Mouse (Mus musculus): ENCODE results near the gene Specc1l. TPM values are rescaled to one million over a fixed set of nuclear protein-coding genes. Genes with fewer than 3 reads are reported as not detected.
"Not testable (repeated sequence)": the region's sequence is repeated elsewhere in the genome, so short reads cannot be mapped to it uniquely, and the experiment has no call there.

The Specc1l gene
- polyA plus RNA-seq, 1 experiment from 2014 or later = 13.3 TPM

DNA sequence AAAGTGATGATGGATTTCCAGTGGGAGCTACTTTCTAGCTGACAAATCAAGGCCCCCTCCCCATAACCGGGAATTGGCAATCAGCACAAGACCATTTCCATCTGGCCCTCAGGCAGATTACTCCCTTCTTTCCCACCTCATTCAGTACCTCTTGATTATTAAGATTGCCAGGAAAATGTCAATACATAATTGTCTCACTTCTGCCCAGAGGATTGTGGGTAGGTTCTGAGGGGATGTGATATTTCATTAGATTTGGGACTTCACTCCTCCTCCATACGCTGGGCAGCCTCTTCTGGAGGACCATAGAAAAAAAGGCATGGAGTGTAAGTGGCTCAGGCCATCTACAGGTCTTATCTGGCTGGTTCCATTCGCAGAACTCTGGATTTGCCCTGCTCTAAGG, 120.4 kb downstream of the Specc1l start:
- H3K4me1 ChIP-seq (replicated peaks; ENCODE audit: control insufficient read depth, insufficient read depth, low read length) = peaks cover 3% of the 10 kb centered on the region; the same call in 1 of the 2 replicates
- DNase-seq (ENCODE audit: low spot score) = no peak
- no peak overlapping the region for H3K9ac ChIP-seq (ENCODE audit: low read depth, low read length)
- no peak overlapping the region for H3K4me3 ChIP-seq (ENCODE audit: low read depth, low read length)
- H3K27ac ChIP-seq (ENCODE audit: low read depth, low read length) = no peak overlapping the region
- H3K4me2 ChIP-seq = no peak overlapping the region
- H3K9me3 ChIP-seq (ENCODE audit: control insufficient read depth, low read length) = no peaks in the 10 kb centered on the region
- H3K36me3 ChIP-seq (ENCODE audit: control insufficient read depth, insufficient read depth, low read length) = peaks cover 4% of the 10 kb centered on the region
- H3K27me3 ChIP-seq (replicated peaks; ENCODE audit: control insufficient read depth, insufficient read depth, low read length) = no peaks in the 10 kb centered on the region
- ATAC-seq (replicated peaks; ENCODE audit: low FRiP score) = no peak
- whole genome bisulfite sequencing = 89% methylated on average over 3 of the region's 3 CpGs

GRCm38 (mm10) chr10:75333176-75333776, 121.4 kb downstream of the Specc1l start:
- ATAC-seq (replicated peaks; ENCODE audit: low FRiP score) (no peak), DNase-seq (ENCODE audit: low spot score) (no peak)
- Histone ChIP-seq H3K27me3 (replicated peaks; ENCODE audit: control insufficient read depth, insufficient read depth, low read length) (no peaks in the 10 kb centered on the region), H3K27ac (ENCODE audit: low read depth, low read length) (no peak overlapping the region), H3K9ac (ENCODE audit: low read depth, low read length) (no peak overlapping the region), H3K4me3 (ENCODE audit: low read depth, low read length) (no peak overlapping the region), H3K36me3 (ENCODE audit: control insufficient read depth, insufficient read depth, low read length) (peaks cover 4% of the 10 kb centered on the region), H3K4me1 (replicated peaks; ENCODE audit: control insufficient read depth, insufficient read depth, low read length) (no peaks in the 10 kb centered on the region; the same call in 1 of the 2 replicates), H3K4me2 (no peak overlapping the region), H3K9me3 (ENCODE audit: control insufficient read depth, low read length) (no peaks in the 10 kb centered on the region)
- 92% methylated on average over 23 of the region's 23 CpGs for WGBS

GRCm38 (mm10) chr10:75334175-75334574, 122.3 kb downstream of the Specc1l start:
- Histone ChIP-seq H3K4me3 (ENCODE audit: low read depth, low read length) (no peak overlapping the region), H3K9me3 (ENCODE audit: control insufficient read depth, low read length) (no peaks in the 10 kb centered on the region), H3K4me1 (replicated peaks; ENCODE audit: control insufficient read depth, insufficient read depth, low read length) (no peaks in the 10 kb centered on the region), H3K9ac (ENCODE audit: low read depth, low read length) (no peak overlapping the region), H3K27ac (ENCODE audit: low read depth, low read length) (no peak overlapping the region), H3K36me3 (ENCODE audit: control insufficient read depth, insufficient read depth, low read length) (peaks cover 4% of the 10 kb centered on the region), H3K4me2 (no peak overlapping the region), H3K27me3 (replicated peaks; ENCODE audit: control insufficient read depth, insufficient read depth, low read length) (no peaks in the 10 kb centered on the region)
- DNase-seq (ENCODE audit: low spot score) (no peak), ATAC-seq (replicated peaks; ENCODE audit: low FRiP score) (no peak)
- WGBS = 50% methylated on average over 7 of the region's 7 CpGs

GRCm38 (mm10) chr10:75335075-75335474, 123.2 kb downstream of the Specc1l start:
- 78% methylated on average over 6 of the region's 6 CpGs for WGBS
- Histone ChIP-seq H3K9me3 (ENCODE audit: control insufficient read depth, low read length) (no peaks in the 10 kb centered on the region), H3K4me2 (no peak overlapping the region), H3K4me3 (ENCODE audit: low read depth, low read length) (no peak overlapping the region), H3K36me3 (ENCODE audit: control insufficient read depth, insufficient read depth, low read length) (peaks cover 4% of the 10 kb centered on the region), H3K4me1 (replicated peaks; ENCODE audit: control insufficient read depth, insufficient read depth, low read length) (no peaks in the 10 kb centered on the region), H3K9ac (ENCODE audit: low read depth, low read length) (no peak overlapping the region), H3K27ac (ENCODE audit: low read depth, low read length) (no peak overlapping the region), H3K27me3 (replicated peaks; ENCODE audit: control insufficient read depth, insufficient read depth, low read length) (no peaks in the 10 kb centered on the region)
- no peak for DNase-seq (ENCODE audit: low spot score)
- ATAC-seq (replicated peaks; ENCODE audit: low FRiP score) = no peak

- no peak overlapping the region for H3K4me2 ChIP-seq
- WGBS = 83% methylated on average over 10 of the region's 10 CpGs
- ATAC-seq (replicated peaks; ENCODE audit: low FRiP score) = no peak
- no peak for DNase-seq (ENCODE audit: low spot score)
- H3K27ac ChIP-seq (ENCODE audit: low read depth, low read length) = no peak overlapping the region
- no peaks in the 10 kb centered on the region for H3K9me3 ChIP-seq (ENCODE audit: control insufficient read depth, low read length)
- no peak overlapping the region for H3K4me3 ChIP-seq (ENCODE audit: low read depth, low read length)
- no peak overlapping the region for H3K9ac ChIP-seq (ENCODE audit: low read depth, low read length)
- no peaks in the 10 kb centered on the region for H3K4me1 ChIP-seq (replicated peaks; ENCODE audit: control insufficient read depth, insufficient read depth, low read length)
- no peaks in the 10 kb centered on the region for H3K27me3 ChIP-seq (replicated peaks; ENCODE audit: control insufficient read depth, insufficient read depth, low read length)
- peaks cover 4% of the 10 kb centered on the region for H3K36me3 ChIP-seq (ENCODE audit: control insufficient read depth, insufficient read depth, low read length)
Measured at GRCm38 (mm10) chr10:75337231-75337630, 125.4 kb downstream of the Specc1l start.

GRCm38 (mm10) chr10:75338852-75339251, 127.0 kb downstream of the Specc1l start:
- no peak for DNase-seq (ENCODE audit: low spot score)
- ATAC-seq (replicated peaks; ENCODE audit: low FRiP score) = no peak
- WGBS = 51% methylated on average over 5 of the region's 5 CpGs
- Histone ChIP-seq H3K27ac (ENCODE audit: low read depth, low read length) (no peak overlapping the region), H3K9ac (ENCODE audit: low read depth, low read length) (no peak overlapping the region), H3K27me3 (replicated peaks; ENCODE audit: control insufficient read depth, insufficient read depth, low read length) (no peaks in the 10 kb centered on the region), H3K4me3 (ENCODE audit: low read depth, low read length) (no peak overlapping the region), H3K4me2 (no peak overlapping the region), H3K9me3 (ENCODE audit: control insufficient read depth, low read length) (no peaks in the 10 kb centered on the region), H3K36me3 (ENCODE audit: control insufficient read depth, insufficient read depth, low read length) (no peaks in the 10 kb centered on the region), H3K4me1 (replicated peaks; ENCODE audit: control insufficient read depth, insufficient read depth, low read length) (no peaks in the 10 kb centered on the region)

GRCm38 (mm10) chr10:75339377-75339776, 127.5 kb downstream of the Specc1l start:
- Histone ChIP-seq H3K9ac (ENCODE audit: low read depth, low read length) (no peak overlapping the region), H3K4me1 (replicated peaks; ENCODE audit: control insufficient read depth, insufficient read depth, low read length) (no peaks in the 10 kb centered on the region), H3K9me3 (ENCODE audit: control insufficient read depth, low read length) (no peaks in the 10 kb centered on the region), H3K36me3 (ENCODE audit: control insufficient read depth, insufficient read depth, low read length) (no peaks in the 10 kb centered on the region), H3K27ac (ENCODE audit: low read depth, low read length) (no peak overlapping the region), H3K4me3 (ENCODE audit: low read depth, low read length) (no peak overlapping the region), H3K4me2 (no peak overlapping the region), H3K27me3 (replicated peaks; ENCODE audit: control insufficient read depth, insufficient read depth, low read length) (no peaks in the 10 kb centered on the region)
- DNase-seq (ENCODE audit: low spot score) = no peak
- WGBS = 81% methylated on average over 7 of the region's 7 CpGs
- no peak for ATAC-seq (replicated peaks; ENCODE audit: low FRiP score)

DNA sequence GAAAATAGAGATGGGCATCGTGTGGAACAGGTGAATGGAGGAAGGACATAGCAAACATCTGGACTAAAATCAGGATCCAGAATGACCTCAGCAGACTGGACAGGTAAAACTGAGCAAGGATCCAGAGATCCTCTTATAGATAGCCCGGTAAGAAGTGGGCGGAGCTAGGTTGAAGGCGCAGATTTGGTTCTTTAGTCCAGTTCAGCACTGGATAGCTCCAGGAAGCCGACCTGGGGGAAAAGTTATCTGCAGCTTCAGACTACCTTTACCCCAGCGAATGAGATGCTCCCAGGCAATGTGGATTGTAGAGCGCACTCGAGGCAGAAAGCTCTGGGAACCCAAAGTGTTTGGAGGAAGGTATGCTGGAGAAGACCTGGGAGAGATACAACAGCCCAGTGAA, 130.1 kb downstream of the Specc1l start:
- Histone ChIP-seq H3K27ac (ENCODE audit: low read depth, low read length) (no peak overlapping the region), H3K4me2 (no peak overlapping the region), H3K9me3 (ENCODE audit: control insufficient read depth, low read length) (no peaks in the 10 kb centered on the region), H3K36me3 (ENCODE audit: control insufficient read depth, insufficient read depth, low read length) (no peaks in the 10 kb centered on the region), H3K27me3 (replicated peaks; ENCODE audit: control insufficient read depth, insufficient read depth, low read length) (no peaks in the 10 kb centered on the region), H3K4me1 (replicated peaks; ENCODE audit: control insufficient read depth, insufficient read depth, low read length) (no peaks in the 10 kb centered on the region), H3K9ac (ENCODE audit: low read depth, low read length) (no peak overlapping the region), H3K4me3 (ENCODE audit: low read depth, low read length) (no peak overlapping the region)
- 40% methylated on average over 8 of the region's 8 CpGs for WGBS
- no peak for ATAC-seq (replicated peaks; ENCODE audit: low FRiP score)
- no peak for DNase-seq (ENCODE audit: low spot score)

DNA sequence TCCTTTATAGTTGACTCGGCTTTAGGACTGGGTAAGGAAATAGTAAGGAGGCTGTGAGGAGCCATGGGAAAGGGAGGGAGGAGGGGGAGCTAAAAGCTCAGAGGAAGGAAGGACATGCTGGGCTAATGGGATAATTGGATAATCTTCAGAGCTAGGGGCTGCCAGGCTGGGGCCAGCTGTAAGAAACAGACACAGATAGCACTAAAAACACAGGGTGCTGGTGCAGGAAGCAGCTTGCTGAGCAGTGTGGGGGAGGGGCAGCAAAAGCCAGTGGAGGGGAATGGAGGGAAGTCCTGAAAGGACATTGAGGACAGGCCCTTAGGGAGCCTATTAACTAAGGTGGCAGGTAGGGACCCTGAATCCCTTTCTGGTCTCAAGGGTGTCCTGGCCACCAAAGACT, 132.7 kb downstream of the Specc1l start:
- not testable (repeated sequence) for DNase-seq (ENCODE audit: low spot score); H3K4me2 ChIP-seq; H3K9me3 ChIP-seq (ENCODE audit: control insufficient read depth, low read length); H3K27me3 ChIP-seq (replicated peaks; ENCODE audit: control insufficient read depth, insufficient read depth, low read length); H3K9ac ChIP-seq (ENCODE audit: low read depth, low read length); H3K4me1 ChIP-seq (replicated peaks; ENCODE audit: control insufficient read depth, insufficient read depth, low read length); H3K36me3 ChIP-seq (ENCODE audit: control insufficient read depth, insufficient read depth, low read length); H3K27ac ChIP-seq (ENCODE audit: low read depth, low read length); H3K4me3 ChIP-seq (ENCODE audit: low read depth, low read length)
- 59% methylated on average over 1 of the region's 1 CpGs for WGBS
- peak; percentile 34; the same call in 1 of the 2 replicates for ATAC-seq (replicated peaks; ENCODE audit: low FRiP score)

Data from liver, embryonic 11.5 days (tissue).